Mouse (Mus musculus) Patski (cell line): ENCODE results near the gene Fndc11. TPM values are rescaled to one million over a fixed set of nuclear protein-coding genes. Genes with fewer than 3 reads are reported as not detected.

Experiments used
- ATAC-seq: fragments of 100-300 bp; one replicate; pipeline ENCODE4 v1.8.0; 2021
- CTCF ChIA-PET: fragments of 350-600 bp; sonication (Branson Sonifier 250); formaldehyde crosslinking; loops from one replicate; lab custom pipeline; 2022; ENCODE audit warnings: inconsistent platforms; lab: Charles Lee
- POLR2A ChIA-PET: fragments of 350-600 bp; sonication (Branson Sonifier 250); formaldehyde crosslinking; loops from one replicate; lab custom pipeline; 2022; ENCODE audit warnings: antibody characterized with exemption, inconsistent platforms; lab: Charles Lee
- DNase-seq: peaks from one replicate; pipeline ENCODE4 v3.0.0-alpha.2; 2011; ENCODE audit warnings: low read depth, low spot score
- H3K27me3 ChIP-seq: fragments of 371-371 bp; one replicate; pipeline ENCODE4 v1.5.1; 2021
- CTCF ChIP-seq: fragments of 100-300 bp; IDR thresholded peaks from one replicate; pipeline ENCODE4 v1.5.1; 2021
- in situ Hi-C: fragments of 300-500 bp; cut with MboI; formaldehyde crosslinking; loops from 3 replicates; pipeline ENCODE4 v1.11.1; 2018; ENCODE audit warnings: low pct_unique_long_range_greater_than_20kb, mixed read lengths
- polyA plus RNA-seq: library from polyadenylated mRNA; unstranded; gene quantifications from one replicate; pipeline ENCODE4 v1.2.3, GENCODE M21; 2021

Fndc11 gene
- polyA plus RNA-seq, 1 experiment from 2014 or later: not detected

- no peak for DNase-seq
- ChIA-PET CTCF (no interaction called here), POLR2A (no interaction called here)
- ATAC-seq: no peak
- in situ Hi-C loops: loop anchor here (5.0 kb wide), 1 partner anchor 66 kb away; the partner anchor contains the start of gene Ppdpf
- H3K27me3 ChIP-seq: no peaks in the 10 kb centered on the region
- no peak for TF ChIP-seq CTCF
Measured at GRCm38 (mm10) chr2:181253248-181253647, 33.4 kb downstream of the Fndc11 start.

GRCm38 (mm10) chr2:181266839-181267238 lies 47.0 kb downstream of the Fndc11 start:
- ChIA-PET CTCF (interaction anchor here (1.4 to 3.0 kb wide), 2 partner anchors 11 to 14 kb away, joined by 7 to 10 read pairs; no protein-coding TSS in a partner anchor), POLR2A (no interaction called here)
- no peak for TF ChIP-seq CTCF
- no peaks in the 10 kb centered on the region for H3K27me3 ChIP-seq
- DNase-seq: no peak
- ATAC-seq: no peak
- in situ Hi-C loops: no loop called here

GRCm38 (mm10) chr2:181272092-181272491 lies 52.3 kb downstream of the Fndc11 start:
- POLR2A ChIA-PET: no interaction called here
- ATAC-seq (no peak), DNase-seq (no peak)
- H3K27me3 ChIP-seq: no peaks in the 10 kb centered on the region
- CTCF ChIA-PET: no interaction called here
- in situ Hi-C loops: no loop called here
- TF ChIP-seq CTCF: no peak

Other genes starting within 250 kb of the Fndc11 start
- 0.30 TPM for gene Col20a1, start 233.5 kb upstream of the Fndc11 start, polyA plus RNA-seq
- gene Chrna4, start 176.5 kb upstream of the Fndc11 start, polyA plus RNA-seq: 0.05 TPM
- 0.10 TPM for gene Kcnq2, start 84.7 kb upstream of the Fndc11 start, polyA plus RNA-seq
- gene Eef1a2, start 63.0 kb upstream of the Fndc11 start, polyA plus RNA-seq: not detected
- 61.6 TPM for gene Ppdpf, start 32.8 kb upstream of the Fndc11 start, polyA plus RNA-seq
- gene Ptk6, start 17.2 kb upstream of the Fndc11 start, polyA plus RNA-seq: not detected
- not detected for gene Srms, start 6.8 kb upstream of the Fndc11 start, polyA plus RNA-seq
- gene Helz2, start 22.0 kb downstream of the Fndc11 start, polyA plus RNA-seq: 9.4 TPM
- 21.3 TPM for gene Gmeb2, start 68.0 kb downstream of the Fndc11 start, polyA plus RNA-seq
- gene Stmn3, start 94.5 kb downstream of the Fndc11 start, polyA plus RNA-seq: not detected
- gene Rtel1, start 99.7 kb downstream of the Fndc11 start, polyA plus RNA-seq: 46.5 TPM
- 41.8 TPM for gene Zgpat, start 144.9 kb downstream of the Fndc11 start, polyA plus RNA-seq
- 44.8 TPM for gene Arfrp1, start 145.4 kb downstream of the Fndc11 start, polyA plus RNA-seq
- gene Lime1, start 160.1 kb downstream of the Fndc11 start, polyA plus RNA-seq: 22.7 TPM
- 9.4 TPM for gene Zbtb46, start 239.4 kb downstream of the Fndc11 start, polyA plus RNA-seq